Mouse (Mus musculus) spleen, adult 2 months (tissue): ENCODE results near the gene Zfp518a. TPM values are rescaled to one million over a fixed set of nuclear protein-coding genes. Genes with fewer than 3 reads are reported as not detected.
A peak's percentile ranks its signal among the peaks of the same experiment; 100 is the strongest.

Experiments used
- DNase-seq, 2 experiments: peaks; one replicate each; pipeline versions ENCODE4 v3.0.0 to v3.0.0-alpha.2; 2012 to 2021; ENCODE audit warnings: low spot score in 2 of 2, low read depth in 1 of 2
- H3K27ac ChIP-seq: fragments of 200-500 bp; 2 replicates; pipeline ENCODE4 v1.5.1; 2012; ENCODE audit warnings: low read length, inconsistent platforms; ENCODE audit not compliant: insufficient read depth
- H3K27me3 ChIP-seq: fragments of 200-500 bp; 2 replicates; pipeline ENCODE4 v1.6.1; 2012; ENCODE audit warnings: mild to moderate bottlenecking, moderate library complexity, low read length, inconsistent platforms; ENCODE audit not compliant: control insufficient read depth, insufficient read depth
- H3K36me3 ChIP-seq: fragments of 200-500 bp; 2 replicates; pipeline ENCODE4 v1.6.1; 2012; ENCODE audit warnings: mild to moderate bottlenecking, low read length, inconsistent platforms; ENCODE audit not compliant: control insufficient read depth, insufficient read depth
- H3K4me1 ChIP-seq: fragments of 200-500 bp; 2 replicates; pipeline ENCODE4 v1.6.1; 2011; ENCODE audit warnings: inconsistent platforms; ENCODE audit not compliant: control insufficient read depth, insufficient read depth, insufficient read length
- H3K4me3 ChIP-seq: fragments of 200-500 bp; 2 replicates; pipeline ENCODE4 v1.5.1; 2011; ENCODE audit warnings: mild to moderate bottlenecking, inconsistent platforms; ENCODE audit not compliant: insufficient read depth, insufficient read length; ENCODE audit errors: extremely low read depth
- CTCF ChIP-seq: fragments of 200-500 bp; IDR thresholded peaks from 2 replicates; pipeline ENCODE4 v1.5.1; 2011; ENCODE audit warnings: mild to moderate bottlenecking, inconsistent platforms; ENCODE audit not compliant: insufficient read depth, insufficient read length, insufficient replicate concordance; ENCODE audit errors: extremely low read depth
- POLR2A ChIP-seq: fragments of 200-500 bp; IDR thresholded peaks from 2 replicates; pipeline ENCODE4 v1.6.1; 2011; ENCODE audit warnings: low read depth, low read length, inconsistent platforms
- WGBS: fragments of 180-500 bp; shearing (Covaris S2); methylation state at CpG from one replicate; pipeline ENCODE4 v1.1.7; 2018; 5-methylcytosine and 5-hydroxymethylcytosine counted together
- polyA plus RNA-seq: library from polyadenylated mRNA; depleted of rRNA; stranded (reverse); fragments of >200 nt; gene quantifications from 2 replicates; pipeline ENCODE4 v1.2.3, GENCODE M21; 2012

The Zfp518a gene
- polyA plus RNA-seq, 1 experiment: 0.69 TPM

GRCm38 (mm10) chr19:40872955-40873665 lies 21.4 kb upstream of the Zfp518a start:
- Histone ChIP-seq H3K36me3 (no peaks in the 10 kb centered on the region), H3K27ac (0 out of 2 replicates have a peak overlapping the region, but pooled peaks have one; percentile 34), H3K27me3 (no peaks in the 10 kb centered on the region), H3K4me3 (peak overlapping the region; percentile 44; the same call in 1 of the 2 replicates), H3K4me1 (no peaks in the 10 kb centered on the region; the same call in 1 of the 2 replicates)
- DNase-seq: peak; percentile 76 to 82
- WGBS: 33% methylated on average over 51 of the region's 51 CpGs
- TF ChIP-seq CTCF (0 out of 2 replicates have a peak, but pooled peaks have one; percentile 15), POLR2A (peak; percentile 17; the same call in 1 of the 2 replicates)

- Histone ChIP-seq H3K27me3 (peaks cover 2% of the 10 kb centered on the region; the same call in 1 of the 2 replicates), H3K4me3 (no peak overlapping the region), H3K4me1 (no peaks in the 10 kb centered on the region), H3K36me3 (no peaks in the 10 kb centered on the region), H3K27ac (no peak overlapping the region)
- WGBS: 94% methylated on average over 4 of the region's 4 CpGs
- DNase-seq: no peak
- TF ChIP-seq CTCF (no peak), POLR2A (no peak)
Observed at GRCm38 (mm10) chr19:40881700-40882099, 12.8 kb upstream of the Zfp518a start.

GRCm38 (mm10) chr19:40888887-40889286 lies 5.6 kb upstream of the Zfp518a start:
- H3K27ac ChIP-seq: no peak overlapping the region
- H3K36me3 ChIP-seq: no peaks in the 10 kb centered on the region
- DNase-seq: no peak
- TF ChIP-seq CTCF (no peak), POLR2A (no peak)
- 77% methylated on average over 1 of the region's 1 CpGs for WGBS
- no peaks in the 10 kb centered on the region for H3K4me1 ChIP-seq
- H3K27me3 ChIP-seq: no peaks in the 10 kb centered on the region
- no peak overlapping the region for H3K4me3 ChIP-seq

- peak overlapping the region; percentile 96 for H3K27ac ChIP-seq
- WGBS: 72% methylated on average over 21 of the region's 21 CpGs
- no peak for DNase-seq
- H3K4me1 ChIP-seq: no peaks in the 10 kb centered on the region
- H3K4me3 ChIP-seq: peak overlapping the region; percentile 78
- no peak for TF ChIP-seq POLR2A
- no peak for TF ChIP-seq CTCF
- H3K36me3 ChIP-seq: peaks cover 2% of the 10 kb centered on the region
- H3K27me3 ChIP-seq: no peaks in the 10 kb centered on the region
Observed at GRCm38 (mm10) chr19:40894071-40894506, 416 bp upstream of the Zfp518a start.

- H3K36me3 ChIP-seq: peaks cover 3% of the 10 kb centered on the region
- no peak for DNase-seq
- H3K27me3 ChIP-seq: no peaks in the 10 kb centered on the region
- TF ChIP-seq CTCF: no peak
- TF ChIP-seq POLR2A: no peak
- 6% methylated on average over 6 of the region's 6 CpGs for WGBS
- H3K4me1 ChIP-seq: no peaks in the 10 kb centered on the region
- peak overlapping the region; percentile 96 for H3K27ac ChIP-seq
- H3K4me3 ChIP-seq: peak overlapping the region; percentile 78
Observed at GRCm38 (mm10) chr19:40895393-40895703, 843 bp downstream of the Zfp518a start.

- Histone ChIP-seq H3K4me3 (no peak overlapping the region; the same call in 1 of the 2 replicates), H3K4me1 (no peaks in the 10 kb centered on the region), H3K27me3 (no peaks in the 10 kb centered on the region), H3K27ac (no peak overlapping the region), H3K36me3 (peaks cover 21% of the 10 kb centered on the region)
- TF ChIP-seq CTCF: no peak
- TF ChIP-seq POLR2A: no peak
- WGBS: 62% methylated on average over 9 of the region's 9 CpGs
- no peak for DNase-seq
Observed at GRCm38 (mm10) chr19:40931581-40932369, 37.3 kb downstream of the Zfp518a start.

GRCm38 (mm10) chr19:40935376-40935775 lies 40.9 kb downstream of the Zfp518a start:
- no peaks in the 10 kb centered on the region for H3K4me1 ChIP-seq
- H3K4me3 ChIP-seq: no peak overlapping the region
- WGBS: 81% methylated on average over 8 of the region's 8 CpGs
- TF ChIP-seq CTCF (no peak), POLR2A (no peak)
- H3K27ac ChIP-seq: no peak overlapping the region
- H3K36me3 ChIP-seq: peaks cover 36% of the 10 kb centered on the region
- no peaks in the 10 kb centered on the region for H3K27me3 ChIP-seq
- DNase-seq: no peak
